Mouse (Mus musculus) forebrain, embryonic 10.5 days (tissue): Measurements from ENCODE around the gene Xxylt1. TPM values are rescaled to one million over a fixed set of nuclear protein-coding genes. Genes with fewer than 3 reads are reported as not detected.

ENCODE experiments used
- DNase-seq: peaks from one replicate; pipeline ENCODE4 v3.0.0-alpha.2; 2017; ENCODE audit warnings: low spot score; ENCODE audit errors: extremely low spot score
- H3K27ac ChIP-seq: fragments of 300-500 bp; sonication (generic); 2 replicates; pipeline ENCODE4 v1.5.1; 2016; ENCODE audit warnings: mild to moderate bottlenecking
- H3K27me3 ChIP-seq: fragments of 300-500 bp; sonication (generic); 2 replicates; pipeline ENCODE4 v1.6.1; 2016; ENCODE audit warnings: mild to moderate bottlenecking; ENCODE audit not compliant: poor library complexity, severe bottlenecking
- H3K36me3 ChIP-seq: fragments of 300-500 bp; sonication (generic); replicated peaks from 2 replicates; pipeline ENCODE4 v1.6.1; 2016; ENCODE audit warnings: mild to moderate bottlenecking, moderate library complexity
- H3K4me1 ChIP-seq: fragments of 300-500 bp; sonication (generic); 2 replicates; pipeline ENCODE4 v1.6.1; 2016
- H3K4me3 ChIP-seq: fragments of 300-500 bp; sonication (generic); 2 replicates; pipeline ENCODE4 v1.5.1; 2016; ENCODE audit warnings: mild to moderate bottlenecking, moderate library complexity
- H3K9me3 ChIP-seq: fragments of 300-500 bp; sonication (generic); 2 replicates; pipeline ENCODE4 v1.6.1; 2016; ENCODE audit warnings: mild to moderate bottlenecking, moderate library complexity
- WGBS: fragments of 180-500 bp; shearing (Covaris S2); methylation state at CpG from one replicate; pipeline ENCODE4 v1.1.7; 2016; 5-methylcytosine and 5-hydroxymethylcytosine counted together
- polyA plus RNA-seq: library from polyadenylated mRNA; unstranded; fragments of >200 nt; fragmentation: Nextera tagmentation; extraction: Ambion mirVana; gene quantifications from 2 replicates; pipeline ENCODE4 v1.2.1, GENCODE M21; 2016

The Xxylt1 gene
- polyA plus RNA-seq, 1 experiment from 2014 or later = 13.9 TPM

DNA sequence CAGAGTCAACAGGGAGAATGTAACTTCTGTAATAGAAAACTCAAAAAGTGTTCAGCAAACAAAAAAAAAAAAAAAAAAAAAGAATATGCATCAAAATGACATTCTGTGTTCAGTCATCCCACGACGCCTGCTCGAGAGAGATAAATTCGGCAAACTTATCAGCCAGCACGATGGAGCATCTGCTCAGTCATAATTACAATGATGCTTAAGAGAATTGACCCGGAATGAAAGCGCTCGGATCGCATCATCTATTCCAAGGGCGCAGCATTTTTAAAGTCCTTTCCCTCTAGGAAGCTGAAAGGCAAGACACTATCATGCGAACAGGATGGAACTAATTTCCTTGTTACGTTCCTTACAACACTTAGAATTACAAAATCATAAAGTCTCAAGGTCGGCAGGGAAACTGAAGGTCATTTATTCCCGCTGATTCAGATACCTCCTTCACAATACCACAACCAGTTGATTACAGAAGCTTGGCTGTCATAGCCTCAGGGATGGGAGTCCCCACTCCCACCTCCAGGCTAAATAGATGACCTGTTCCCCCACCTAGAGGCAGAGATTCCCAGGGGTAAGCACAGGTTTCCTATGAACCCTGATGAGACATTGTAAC, 165.5 kb downstream of the Xxylt1 start:
- no peak for DNase-seq
- Histone ChIP-seq H3K4me3 (no peak overlapping the region), H3K4me1 (no peaks in the 10 kb centered on the region), H3K27ac (no peak overlapping the region), H3K9me3 (peaks cover 24% of the 10 kb centered on the region), H3K27me3 (no peaks in the 10 kb centered on the region), H3K36me3 (no peaks in the 10 kb centered on the region)
- 96% methylated on average over 14 of the region's 14 CpGs for WGBS

Other genes with a start within 250 kb of the Xxylt1 start
- gene Acap2, start 119.8 kb upstream of the Xxylt1 start, polyA plus RNA-seq = 18.4 and 19.7 TPM in 2 replicates
- gene Ppp1r2, start 193.8 kb upstream of the Xxylt1 start, polyA plus RNA-seq = 91.3 and 91.7 TPM in 2 replicates
- 16.8 and 24.4 TPM in 2 replicates for gene Apod, start 233.4 kb upstream of the Xxylt1 start, polyA plus RNA-seq